ENCODE assay signal across 10 mouse cellular contexts in the genomic region with DNA sequence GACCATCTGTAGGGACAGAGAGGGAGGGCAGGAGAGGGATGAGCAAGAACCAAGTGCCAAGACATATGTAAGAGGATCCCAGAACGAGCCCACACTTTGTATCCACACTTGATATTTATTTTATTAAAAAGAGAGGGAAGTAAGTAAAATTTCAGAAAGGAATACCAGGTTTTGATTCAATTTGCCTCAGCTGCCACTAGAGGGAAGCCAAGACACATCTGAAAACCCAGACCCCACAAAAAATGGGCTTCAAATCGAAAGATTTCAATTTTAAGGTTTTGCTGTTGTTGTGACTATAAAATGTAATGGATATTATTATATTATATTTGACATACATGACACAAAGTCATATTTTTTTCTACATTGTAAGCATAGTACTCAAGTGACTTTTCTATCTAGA.
DNase-seq lines count a peak whose midpoint lies in the region; ATAC-seq and TF ChIP-seq lines count a peak whose summit lies in the region.
"Had no signal": no experiment of that assay in that cellular context is flagged by ENCODE, and none has a peak within 500 bp of the region (broad histone marks: within the 10 kb centered on the region; RNA-seq: fewer than 3 reads in every experiment).

No protein-coding gene starts in this region.

- no peaks in the 10 kb centered on the region for H3K9me3 ChIP-seq in embryonic facial prominence, embryonic 11.5 days (replicated peaks; ENCODE audit: control insufficient read depth, low read length)
- H3K9me3 ChIP-seq in embryonic facial prominence, embryonic 10.5 days, result peaks cover 7% of the 10 kb centered on the region; the same call in 1 of the 2 replicates

- 44% methylated on average over 2 of the region's 2 CpGs for WGBS in embryonic facial prominence, embryonic 11.5 days
- 33% methylated on average over 2 of the region's 2 CpGs for WGBS in embryonic facial prominence, embryonic 10.5 days

- intact Hi-C loops in left cerebral cortex, adult 2 months (cut with DNase I), result loop anchor here (1.0 to 10.0 kb wide), 2 partner anchors 315 to 581 kb away; no protein-coding TSS in a partner anchor
- intact Hi-C loops in left cerebral cortex, postnatal 4 days (cut with DNase I), result loop anchor here (10.0 kb wide), 1 partner anchor 581 kb away; no protein-coding TSS in a partner anchor

- peak; percentile 81 for TF ChIP-seq CTCF in left cerebral cortex, adult 2 months (IDR thresholded peaks at IDR 0.05)

- H3K4me1 ChIP-seq in embryonic facial prominence, embryonic 11.5 days (ENCODE audit: control insufficient read depth, insufficient read depth, low read length), result no peaks in the 10 kb centered on the region
- H3K4me1 ChIP-seq in embryonic facial prominence, embryonic 10.5 days, result peaks cover 6% of the 10 kb centered on the region; the same call in 1 of the 2 replicates

- no peaks in the 10 kb centered on the region for H3K36me3 ChIP-seq in embryonic facial prominence, embryonic 11.5 days (replicated peaks; ENCODE audit: control insufficient read depth, insufficient read depth, low read depth, low read length)
- no peaks in the 10 kb centered on the region for H3K36me3 ChIP-seq in embryonic facial prominence, embryonic 10.5 days (replicated peaks)
- H3K36me3 ChIP-seq: limb, embryonic 13.5 days had no signal

- no peak overlapping the region for H3K9ac ChIP-seq in embryonic facial prominence, embryonic 11.5 days (replicated peaks; ENCODE audit: low read length)
- H3K9ac ChIP-seq: limb, embryonic 13.5 days had no signal

- H3K4me2 ChIP-seq in embryonic facial prominence, embryonic 11.5 days (ENCODE audit: low read depth, low read length), result no peak overlapping the region
- H3K4me2 ChIP-seq: limb, embryonic 13.5 days had no signal

- no peak overlapping the region for H3K27ac ChIP-seq in embryonic facial prominence, embryonic 11.5 days (replicated peaks; ENCODE audit: low read depth, low read length)
- no peak overlapping the region for H3K27ac ChIP-seq in embryonic facial prominence, embryonic 10.5 days (replicated peaks)
- no peak overlapping the region for H3K27ac ChIP-seq in left cerebral cortex, adult 2 months
- H3K27ac ChIP-seq: limb, embryonic 13.5 days had no signal

- H3K27me3 ChIP-seq in embryonic facial prominence, embryonic 11.5 days (ENCODE audit: control insufficient read depth, insufficient read depth, low read length), result no peaks in the 10 kb centered on the region
- peaks cover 37% of the 10 kb centered on the region for H3K27me3 ChIP-seq in embryonic facial prominence, embryonic 10.5 days (replicated peaks; ENCODE audit: low read depth, poor library complexity, severe bottlenecking)

- peak; percentile 67 for DNase-seq in embryonic facial prominence, embryonic 11.5 days (ENCODE audit: low spot score)
- DNase-seq in embryonic facial prominence, embryonic 10.5 days (ENCODE audit: low spot score), result no peak
- peak in 1 of 2 experiments; percentile 16 for DNase-seq in left cerebral cortex, adult 2 months (ENCODE audit: extremely low spot score in 1 of 2, low spot score in 2 of 2)
- DNase-seq in left cerebral cortex, postnatal 4 days, result no peak
- DNase-seq in CD4-positive helper T cell, adult 2 months (ENCODE audit: low read depth, low spot score), result peak; percentile 30
- peak; percentile 72 for DNase-seq in embryo, embryonic 10.5 days (ENCODE audit: low spot score)
- DNase-seq in adrenal gland, postnatal 10 days, result no peak
- DNase-seq: cerebellum, adult 11 months had no signal

- no peak overlapping the region for H3K4me3 ChIP-seq in embryonic facial prominence, embryonic 11.5 days (ENCODE audit: low read depth, low read length)
- no peak overlapping the region for H3K4me3 ChIP-seq in embryonic facial prominence, embryonic 10.5 days
- no peak overlapping the region for H3K4me3 ChIP-seq in left cerebral cortex, adult 2 months
- H3K4me3 ChIP-seq: limb, embryonic 13.5 days had no signal

- ATAC-seq in embryonic facial prominence, embryonic 11.5 days (replicated peaks; ENCODE audit: insufficient number of reproducible peaks, low FRiP score, low TSS enrichment, low read depth), result no peak
- no peak for ATAC-seq in erythroid progenitor cell, adult 5-6 weeks (replicated peaks; ENCODE audit: low FRiP score, poor library complexity, severe bottlenecking)

Comparison
In these comparisons a context has a peak if more than half of its experiments do, and no peak if none do; other contexts are left out.
1. DNase-seq: peak in embryonic facial prominence, embryonic 11.5 days (single experiment), CD4-positive helper T cell, adult 2 months (single experiment) and embryo, embryonic 10.5 days (single experiment); none in embryonic facial prominence, embryonic 10.5 days (single experiment), left cerebral cortex, postnatal 4 days (single experiment) and adrenal gland, postnatal 10 days (single experiment).